Mouse (Mus musculus) MEL (cell line): ENCODE measurements around the gene Dyrk1a.

Source experiments
- CHD2 ChIP-seq: IDR thresholded peaks from 2 replicates; pipeline ENCODE4 v1.6.1; 2011; ENCODE audit warnings: low read length, improper control_type of control experiment
- CTCF ChIP-seq, 3 experiments: IDR thresholded peaks in 2 of 3; conservative IDR thresholded peaks in 1 of 3; 2 replicates each; pipeline ENCODE4 v1.5.1; 2011 to 2012; ENCODE audit warnings: low read length in 3 of 3, low read depth in 2 of 3, mild to moderate bottlenecking in 2 of 3, improper control_type of control experiment in 1 of 3, inconsistent platforms in 1 of 3, mixed read lengths in 1 of 3, moderate library complexity in 1 of 3; ENCODE audit not compliant: control insufficient read depth in 1 of 3, insufficient read depth in 1 of 3, poor library complexity in 1 of 3, severe bottlenecking in 1 of 3
- EP300 ChIP-seq, 2 experiments: IDR thresholded peaks; 2 replicates each; pipeline ENCODE4 v1.6.1; 2011; ENCODE audit warnings: improper control_type of control experiment in 2 of 2, low read length in 2 of 2, low read depth in 1 of 2, mild to moderate bottlenecking in 1 of 2
- MAFK ChIP-seq: IDR thresholded peaks from 2 replicates; pipeline ENCODE4 v1.6.1; 2011; ENCODE audit warnings: low read depth, mild to moderate bottlenecking, low read length, improper control_type of control experiment, borderline replicate concordance
- MAZ ChIP-seq: IDR thresholded peaks from 2 replicates; pipeline ENCODE4 v1.6.1; 2012; ENCODE audit warnings: low read depth, mild to moderate bottlenecking, inconsistent platforms, low read length, improper control_type of control experiment
- MXI1 ChIP-seq: IDR thresholded peaks from 2 replicates; pipeline ENCODE4 v1.6.1; 2011; ENCODE audit warnings: mild to moderate bottlenecking, low read depth, low read length, improper control_type of control experiment
- TCF12 ChIP-seq: IDR thresholded peaks from 2 replicates; pipeline ENCODE4 v1.6.1; 2014; ENCODE audit warnings: low read depth, mild to moderate bottlenecking, inconsistent platforms, low read length, improper control_type of control experiment, moderate library complexity
- USF1 ChIP-seq: IDR thresholded peaks from 2 replicates; pipeline ENCODE4 v1.6.1; 2014; ENCODE audit warnings: low read depth, mild to moderate bottlenecking, inconsistent platforms, low read length, improper control_type of control experiment, moderate library complexity
- ZKSCAN1 ChIP-seq: IDR thresholded peaks from 2 replicates; pipeline ENCODE4 v1.6.1; 2012; ENCODE audit warnings: low read depth, mild to moderate bottlenecking, inconsistent platforms, low read length, improper control_type of control experiment, moderate library complexity

DNA sequence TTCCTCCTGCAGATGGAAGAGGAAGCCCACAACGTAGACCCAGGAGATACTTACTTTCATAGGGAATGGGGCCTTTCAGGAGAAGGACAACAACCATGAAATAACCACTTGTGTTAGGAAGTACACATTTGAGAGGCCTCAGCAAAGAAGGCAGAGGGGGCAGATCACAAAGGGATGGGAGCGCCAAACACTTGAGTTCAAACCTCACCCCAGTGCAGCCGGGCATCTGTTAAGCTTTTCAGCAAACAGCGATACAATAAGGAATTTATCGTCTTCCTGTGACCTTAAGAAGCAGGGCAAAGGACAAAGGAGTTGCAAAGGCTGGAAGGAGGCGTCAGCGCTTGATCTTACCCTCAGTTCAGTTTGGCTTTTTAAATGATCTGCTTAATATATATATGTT, 10.0 kb upstream of the Dyrk1a start:
- TF ChIP-seq CTCF (IDR thresholded peaks at IDR 0.05 in 2 of 3, conservative IDR thresholded peaks at IDR 0.05 in 1 of 3; ENCODE audit: control insufficient read depth in 1 of 3, insufficient read depth in 1 of 3, low read depth in 2 of 3, low read length in 3 of 3, poor library complexity in 1 of 3, severe bottlenecking in 1 of 3) (no peak), TCF12 (no peak), MAZ (no peak), MAFK (no peak), ZKSCAN1 (no peak), CHD2 (no peak), USF1 (no peak), EP300 (IDR thresholded peaks at IDR 0.05; ENCODE audit: low read depth in 1 of 2, low read length in 2 of 2) (no peak), MXI1 (no peak)
